Mouse (Mus musculus) embryo, embryonic 10.5 days (tissue): ENCODE data around the gene Mical3.
A peak's percentile ranks its signal among the peaks of the same experiment; 100 is the strongest.

Experiments
- DNase-seq: peaks from one replicate; pipeline ENCODE4 v3.0.0-alpha.2; 2015; ENCODE audit warnings: low spot score

Gene Mical3

GRCm38 (mm10) chr6:121051972-121052629 lies 78.7 kb downstream of the Mical3 start:
- no peak for DNase-seq

GRCm38 (mm10) chr6:121051411-121051810 lies 79.4 kb downstream of the Mical3 start:
- no peak for DNase-seq

GRCm38 (mm10) chr6:121048696-121049095 lies 82.1 kb downstream of the Mical3 start:
- no peak for DNase-seq

- DNase-seq = no peak
Measured at GRCm38 (mm10) chr6:121045345-121046080, 85.3 kb downstream of the Mical3 start.

- peak; percentile 23 for DNase-seq
Measured at GRCm38 (mm10) chr6:121043434-121044189, 87.2 kb downstream of the Mical3 start.

- no peak for DNase-seq
Measured at GRCm38 (mm10) chr6:121039719-121040118, 91.1 kb downstream of the Mical3 start.

- DNase-seq = no peak
Measured at GRCm38 (mm10) chr6:121039286-121039685, 91.5 kb downstream of the Mical3 start.

- DNase-seq = no peak
Measured at GRCm38 (mm10) chr6:121037086-121037485, 93.7 kb downstream of the Mical3 start.

GRCm38 (mm10) chr6:121035929-121036328 lies 94.9 kb downstream of the Mical3 start:
- no peak for DNase-seq

GRCm38 (mm10) chr6:121035268-121035667 lies 95.5 kb downstream of the Mical3 start:
- DNase-seq = no peak

- no peak for DNase-seq
Measured at GRCm38 (mm10) chr6:121033250-121033649, 97.5 kb downstream of the Mical3 start.

GRCm38 (mm10) chr6:121031370-121031769 lies 99.4 kb downstream of the Mical3 start:
- DNase-seq = no peak

- no peak for DNase-seq
Measured at GRCm38 (mm10) chr6:121029897-121030589, 100.8 kb downstream of the Mical3 start.

- DNase-seq = no peak
Measured at GRCm38 (mm10) chr6:121028514-121028913, 102.3 kb downstream of the Mical3 start.

GRCm38 (mm10) chr6:121027314-121027713 lies 103.5 kb downstream of the Mical3 start:
- DNase-seq = no peak

- no peak for DNase-seq
Measured at GRCm38 (mm10) chr6:121026866-121027265, 103.9 kb downstream of the Mical3 start.

- DNase-seq = no peak
Measured at GRCm38 (mm10) chr6:121026019-121026584, 104.7 kb downstream of the Mical3 start.

- no peak for DNase-seq
Measured at GRCm38 (mm10) chr6:121018147-121018546, 112.7 kb downstream of the Mical3 start.

- DNase-seq = no peak
Measured at GRCm38 (mm10) chr6:121017436-121018031, 113.3 kb downstream of the Mical3 start.

GRCm38 (mm10) chr6:121016097-121016496 lies 114.7 kb downstream of the Mical3 start:
- no peak for DNase-seq

GRCm38 (mm10) chr6:121014339-121014738 lies 116.5 kb downstream of the Mical3 start:
- DNase-seq = no peak
